Mouse (Mus musculus) heart, postnatal 36 days (tissue): ENCODE data around the gene Abca8b. TPM values are rescaled to one million over a fixed set of nuclear protein-coding genes. Genes with fewer than 3 reads are reported as not detected.
"Not testable (repeated sequence)": the region's sequence is repeated elsewhere in the genome, so short reads cannot be mapped to it uniquely, and the experiment has no call there.

Experiments used
- DNase-seq, 2 experiments: peaks; one replicate each; pipeline ENCODE4 v3.0.0; 2021 to 2022
- intact Hi-C: fragments of 180-260 bp; cut with DNase I; formaldehyde crosslinking; loops from one replicate; pipeline ENCODE4 v1.15.1; 2025
- total RNA-seq, 2 experiments: library from RNA; stranded (reverse); gene quantifications; 2 replicates each; pipeline ENCODE4 v1.2.3; 2021

Gene Abca8b
- total RNA-seq, 2 experiments from 2014 or later, result 8.0 to 8.4 TPM

DNA sequence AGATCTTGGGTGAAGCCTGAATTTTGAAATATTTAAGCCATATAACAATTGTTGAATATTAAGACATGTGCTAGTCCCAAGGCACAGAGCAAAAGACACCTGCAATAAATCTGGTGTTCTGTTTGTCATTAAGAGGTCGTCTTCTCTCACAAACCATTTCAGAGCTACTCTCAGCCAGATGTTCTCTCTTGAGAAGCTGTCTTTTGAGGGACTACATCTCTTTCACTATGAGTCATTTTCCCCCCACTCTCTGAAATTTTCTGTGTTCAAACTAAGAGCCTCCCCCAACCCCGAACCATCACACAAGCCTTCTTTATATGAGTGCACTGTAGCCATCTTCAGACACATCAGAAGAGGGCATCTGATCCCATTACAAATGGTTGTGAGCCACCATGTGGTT, 76.2 kb downstream of the Abca8b start:
- DNase-seq, result no peak
- intact Hi-C loops, result no loop called here

DNA sequence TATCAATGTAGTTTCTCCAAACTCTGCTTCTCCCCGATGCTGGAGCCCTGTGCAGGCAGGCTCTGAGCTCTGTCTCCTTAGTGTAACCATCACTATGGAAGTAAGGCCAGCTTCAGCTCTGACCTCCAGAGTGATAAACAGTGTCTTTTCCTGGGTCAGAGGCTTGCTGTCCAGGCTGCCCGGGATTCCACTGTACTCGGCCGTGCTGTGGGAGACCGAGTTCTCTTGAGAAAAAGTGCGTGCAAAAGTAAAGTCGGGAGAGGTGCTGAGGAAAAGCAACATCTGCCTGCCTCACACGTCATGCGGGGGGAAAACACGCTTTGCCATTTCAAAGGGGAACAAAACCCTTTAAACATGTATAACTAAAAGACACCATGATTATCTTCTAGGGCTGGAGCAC, 79.0 kb downstream of the Abca8b start:
- no peak for DNase-seq
- intact Hi-C loops, result no loop called here

DNA sequence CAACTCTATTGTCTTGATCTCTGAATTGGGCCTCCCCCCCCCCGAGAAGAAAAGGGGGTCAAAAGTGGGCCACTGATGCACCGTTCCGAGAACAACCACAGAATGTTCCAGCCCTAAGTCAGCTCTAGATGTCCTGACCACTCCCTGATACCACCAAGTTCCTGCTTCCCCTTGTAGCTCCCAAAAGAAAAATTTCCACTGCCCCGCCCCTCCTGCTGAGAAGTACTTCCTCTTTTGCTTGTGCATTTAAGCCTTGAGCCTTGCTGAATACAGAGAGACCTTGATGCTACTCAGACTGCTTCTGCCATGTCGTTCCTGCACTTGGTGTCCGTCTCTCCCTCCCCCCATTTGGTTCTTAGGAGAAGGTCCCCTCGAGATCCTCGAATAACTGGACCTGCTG, 82.5 kb downstream of the Abca8b start:
- intact Hi-C loops, DNase-seq: not testable (repeated sequence)

DNA sequence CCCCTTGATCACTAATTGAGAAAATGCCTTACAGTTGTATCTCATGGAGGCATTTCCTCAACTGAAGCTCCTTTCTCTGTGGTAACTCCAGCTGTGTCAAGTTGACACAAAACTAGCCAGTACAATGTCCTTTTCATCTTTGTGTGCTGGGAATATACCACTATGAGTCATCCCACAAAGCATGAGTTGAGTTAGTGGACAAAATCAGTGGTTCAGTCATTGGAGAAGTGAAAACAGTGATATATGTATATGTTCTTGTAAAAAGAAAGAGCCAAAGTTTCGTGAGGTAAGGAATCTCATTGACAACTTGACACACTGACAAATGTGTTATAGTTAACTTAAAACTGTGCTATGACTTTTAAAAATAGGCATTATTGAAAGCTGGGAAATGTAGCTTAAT, 83.5 kb downstream of the Abca8b start:
- intact Hi-C loops, DNase-seq: not testable (repeated sequence)

DNA sequence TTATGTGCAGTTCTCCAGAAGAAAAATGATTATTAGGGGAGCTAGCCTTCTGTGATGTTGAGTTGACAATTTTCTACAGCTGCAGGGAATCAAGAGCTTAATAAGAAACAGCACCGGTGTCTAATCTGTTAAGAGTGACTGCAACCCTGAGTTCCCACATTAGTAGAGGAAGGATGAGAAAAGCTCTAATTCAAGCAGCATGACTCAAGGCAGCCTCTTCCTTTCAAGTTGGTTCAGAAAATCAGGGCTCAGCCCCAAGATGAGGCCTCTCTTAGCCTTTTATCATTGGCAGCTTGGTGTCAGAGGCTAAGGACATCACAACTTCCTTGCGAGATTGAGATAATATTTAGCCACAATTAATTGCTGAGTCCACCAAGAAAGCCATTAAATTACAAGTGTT, 85.8 kb downstream of the Abca8b start:
- no peak for DNase-seq
- intact Hi-C loops, result no loop called here

DNA sequence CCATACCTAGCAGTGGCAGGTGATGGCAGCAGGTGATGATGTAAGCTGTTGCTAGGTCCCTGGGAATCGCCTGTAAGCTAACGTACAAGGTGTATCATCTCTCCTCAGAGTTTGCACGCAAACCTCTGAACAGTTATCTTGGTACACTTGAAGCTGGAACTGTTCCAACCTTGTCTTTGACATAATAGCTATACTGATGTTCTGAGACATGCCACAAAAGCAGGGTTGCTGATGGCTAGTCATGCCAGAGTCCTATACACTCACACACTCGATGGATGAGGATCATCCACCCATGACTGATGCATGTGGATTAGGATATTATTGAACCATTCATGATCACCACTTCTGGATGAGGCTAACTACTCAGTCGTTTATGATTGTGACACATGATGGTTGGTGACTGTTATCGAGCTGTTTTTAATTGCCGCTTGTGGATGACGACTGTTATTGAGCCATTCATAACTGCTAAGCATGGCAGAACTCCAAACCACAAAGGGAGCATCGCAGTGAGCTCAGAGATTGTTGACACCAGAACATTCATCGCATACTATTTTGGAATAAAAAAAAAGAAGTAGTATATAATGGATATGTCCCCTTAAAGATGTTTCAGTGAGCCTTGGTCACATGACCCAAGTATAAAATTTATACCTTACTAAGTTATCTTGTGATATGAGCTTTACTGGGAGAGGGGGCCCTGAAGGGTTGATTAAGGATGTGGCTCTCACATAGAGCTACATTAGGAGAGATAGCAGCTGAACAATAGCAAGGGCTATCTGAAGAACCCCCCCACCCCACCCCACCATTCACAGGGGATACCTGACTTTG, 87.2 kb downstream of the Abca8b start:
- no peak for DNase-seq
- intact Hi-C loops, result no loop called here

DNA sequence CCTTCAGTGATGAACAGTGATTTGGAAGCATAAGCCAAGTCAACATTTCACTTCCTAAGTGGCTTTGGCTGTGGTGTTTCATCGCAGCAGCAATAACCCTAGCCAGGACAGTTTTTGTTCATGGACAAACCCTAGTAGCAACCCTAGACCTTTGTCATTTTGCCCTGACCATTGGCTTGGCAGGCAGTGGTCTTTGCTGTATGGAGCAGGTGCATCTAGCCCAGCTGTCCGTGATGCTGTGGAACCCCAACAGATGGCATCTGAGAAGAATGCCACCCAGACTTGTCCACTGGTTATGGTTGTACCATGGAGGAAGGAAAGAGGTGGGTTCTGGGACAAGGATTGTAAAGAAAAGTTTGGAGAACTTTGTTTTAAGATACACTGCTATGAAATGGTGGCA, 88.1 kb downstream of the Abca8b start:
- no peak for DNase-seq
- intact Hi-C loops, result no loop called here

DNA sequence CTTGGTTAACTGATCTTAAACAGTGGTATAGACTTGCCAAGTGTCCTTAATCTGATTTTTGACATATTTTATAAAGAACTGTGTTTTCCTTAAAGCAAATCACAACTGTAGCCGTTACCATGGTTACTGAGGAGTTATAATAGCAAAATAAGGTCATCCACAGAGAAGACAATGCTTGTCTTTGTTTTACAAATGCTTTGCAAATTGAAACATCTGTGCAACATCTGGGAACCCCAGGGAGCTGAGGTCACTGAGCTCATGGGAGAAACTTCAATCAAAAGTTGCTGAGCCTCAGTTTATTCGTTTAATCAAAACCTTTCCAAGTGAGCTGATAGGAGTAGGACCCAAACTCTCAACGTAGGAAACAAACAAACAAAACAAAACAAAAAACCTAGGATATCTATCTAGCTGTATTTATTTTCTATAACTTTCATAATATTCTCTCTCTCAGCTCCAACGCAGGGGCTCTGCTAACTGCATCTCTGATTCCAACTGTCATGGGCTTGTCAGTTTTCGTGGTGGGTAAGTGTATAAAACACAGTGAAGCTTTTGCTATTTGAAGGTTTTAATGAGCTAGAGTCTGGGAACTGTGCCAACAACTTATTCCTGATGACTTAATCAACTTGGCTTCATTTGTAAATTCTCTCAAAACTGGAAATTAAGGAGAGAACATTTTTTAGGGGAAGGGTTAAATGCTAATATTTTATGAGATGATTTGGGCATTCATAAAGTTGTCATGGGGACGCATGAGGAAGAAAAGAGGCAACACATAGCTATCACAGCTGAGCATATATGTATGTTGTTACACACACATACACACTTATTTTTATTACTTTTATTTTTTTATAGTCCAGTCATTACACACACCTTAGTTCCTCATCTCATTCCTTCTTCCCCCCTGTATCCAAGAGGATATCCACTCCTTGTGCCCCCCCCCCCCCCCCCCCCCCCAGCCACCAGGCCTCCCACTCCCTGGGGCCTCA, 92.7 kb downstream of the Abca8b start:
- DNase-seq, result no peak
- intact Hi-C loops, result no loop called here

DNA sequence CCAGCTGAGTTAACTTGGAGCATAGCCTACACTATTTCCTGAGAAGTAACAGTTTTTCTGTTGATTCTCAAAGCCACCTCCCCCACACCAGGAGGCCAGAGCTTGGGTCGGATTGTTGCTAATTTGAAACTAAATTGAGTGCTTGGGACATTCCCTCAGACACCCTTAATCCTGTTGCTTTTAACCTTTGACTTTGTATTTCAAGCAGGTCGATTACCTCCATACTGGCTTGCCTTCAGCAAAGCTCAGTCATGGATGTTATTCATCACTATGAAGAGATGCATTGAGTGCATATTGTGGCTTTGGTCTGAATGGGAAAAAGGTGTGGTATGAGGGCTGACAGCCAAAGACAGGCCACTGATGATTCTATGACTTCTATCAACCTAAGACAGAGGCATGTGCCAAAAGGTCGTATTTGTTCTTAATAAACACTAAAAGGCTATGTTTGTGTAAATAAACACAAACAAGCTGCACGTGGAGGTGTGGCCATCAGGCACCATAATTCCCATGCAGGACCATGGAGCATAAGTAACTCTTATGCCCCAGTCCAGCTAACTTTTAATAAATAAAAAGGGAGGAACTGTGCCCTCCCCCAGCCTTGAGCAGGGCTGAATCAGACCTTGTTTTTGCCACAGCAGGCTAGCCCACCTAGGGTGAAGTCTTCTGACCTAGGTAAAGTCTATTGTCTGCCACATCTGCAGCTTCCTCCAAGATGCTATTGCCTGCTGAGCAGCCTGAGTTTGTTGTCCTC, 95.0 kb downstream of the Abca8b start:
- intact Hi-C loops, result no loop called here
- no peak for DNase-seq

DNA sequence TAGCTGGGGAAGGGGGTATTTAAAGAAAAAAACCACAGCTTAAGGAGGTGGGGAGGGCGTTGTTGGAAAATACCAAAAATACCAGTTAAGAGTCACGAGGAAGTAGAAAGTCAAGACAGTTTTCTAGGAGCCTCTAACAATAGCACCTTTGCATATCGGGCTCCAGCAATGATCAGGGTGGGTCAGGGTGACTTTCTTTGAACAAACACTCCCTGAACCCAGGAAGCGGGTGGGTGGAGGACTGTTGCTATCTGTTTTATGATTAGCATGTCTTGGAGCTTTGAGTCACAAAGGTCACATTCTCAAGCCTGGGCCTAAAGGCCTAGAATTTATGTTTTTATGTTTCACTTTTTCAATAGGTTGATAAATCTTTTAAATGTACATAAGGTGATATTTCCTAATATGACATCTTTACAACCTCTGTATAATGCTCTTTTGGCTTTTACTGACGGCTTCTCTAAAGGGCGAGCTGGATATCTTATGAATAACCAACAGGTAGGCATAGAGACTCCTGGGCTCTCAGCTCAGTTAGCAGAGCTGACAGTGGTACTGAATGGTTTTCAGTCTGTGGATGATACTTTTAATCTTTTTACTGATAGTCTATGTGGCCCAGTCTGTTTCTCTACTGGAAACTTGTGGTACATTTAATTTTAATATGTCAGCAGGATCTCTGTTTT, 96.7 kb downstream of the Abca8b start:
- intact Hi-C loops, result no loop called here
- no peak for DNase-seq

DNA sequence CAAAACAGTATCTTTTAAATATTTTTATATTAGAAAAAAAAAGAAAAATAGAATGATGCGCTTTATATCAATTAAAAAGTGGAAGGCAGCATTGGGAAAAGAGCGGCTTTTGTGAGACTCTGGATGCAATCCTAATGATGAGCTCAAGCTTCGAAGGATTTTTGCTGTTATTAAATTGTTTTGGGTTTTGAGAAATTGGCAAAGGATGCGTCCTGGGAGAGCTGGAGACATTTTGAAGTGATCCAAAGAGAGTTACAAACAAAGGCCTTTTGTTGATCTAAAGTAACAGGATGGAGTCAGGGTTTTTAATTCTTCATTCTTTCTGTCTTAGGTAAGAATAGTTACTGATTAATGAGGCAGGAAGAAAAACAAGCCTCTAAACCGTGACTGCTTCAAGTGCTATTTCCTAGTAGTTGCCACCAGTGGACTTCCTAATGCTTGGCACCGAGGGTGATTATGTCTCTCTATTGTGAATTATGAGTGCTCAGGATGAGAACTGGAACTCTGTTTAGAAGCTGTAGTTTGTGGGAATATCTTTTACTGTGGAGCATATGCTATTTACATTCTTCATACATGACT, 99.6 kb downstream of the Abca8b start:
- intact Hi-C loops, result no loop called here
- DNase-seq, result no peak

DNA sequence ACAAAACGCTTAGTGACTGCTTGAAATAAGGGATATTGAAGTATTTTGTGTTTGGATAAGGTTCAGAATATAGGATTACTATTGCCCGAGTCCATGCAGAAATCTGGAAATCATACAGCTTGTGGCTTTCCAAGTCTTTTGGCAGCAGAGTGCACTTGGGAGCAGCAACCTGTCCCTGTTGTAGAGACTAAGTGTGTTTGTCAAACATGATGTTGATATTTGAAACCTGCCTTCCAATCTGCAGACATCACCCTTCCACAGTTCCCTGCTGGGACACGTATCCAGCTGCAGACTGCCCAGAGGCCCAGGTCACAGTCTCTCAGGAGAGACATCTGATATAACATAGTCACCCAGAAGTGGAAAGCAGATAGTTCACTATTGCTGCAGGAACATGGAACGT, 100.1 kb downstream of the Abca8b start:
- DNase-seq, result no peak
- intact Hi-C loops, result no loop called here

DNA sequence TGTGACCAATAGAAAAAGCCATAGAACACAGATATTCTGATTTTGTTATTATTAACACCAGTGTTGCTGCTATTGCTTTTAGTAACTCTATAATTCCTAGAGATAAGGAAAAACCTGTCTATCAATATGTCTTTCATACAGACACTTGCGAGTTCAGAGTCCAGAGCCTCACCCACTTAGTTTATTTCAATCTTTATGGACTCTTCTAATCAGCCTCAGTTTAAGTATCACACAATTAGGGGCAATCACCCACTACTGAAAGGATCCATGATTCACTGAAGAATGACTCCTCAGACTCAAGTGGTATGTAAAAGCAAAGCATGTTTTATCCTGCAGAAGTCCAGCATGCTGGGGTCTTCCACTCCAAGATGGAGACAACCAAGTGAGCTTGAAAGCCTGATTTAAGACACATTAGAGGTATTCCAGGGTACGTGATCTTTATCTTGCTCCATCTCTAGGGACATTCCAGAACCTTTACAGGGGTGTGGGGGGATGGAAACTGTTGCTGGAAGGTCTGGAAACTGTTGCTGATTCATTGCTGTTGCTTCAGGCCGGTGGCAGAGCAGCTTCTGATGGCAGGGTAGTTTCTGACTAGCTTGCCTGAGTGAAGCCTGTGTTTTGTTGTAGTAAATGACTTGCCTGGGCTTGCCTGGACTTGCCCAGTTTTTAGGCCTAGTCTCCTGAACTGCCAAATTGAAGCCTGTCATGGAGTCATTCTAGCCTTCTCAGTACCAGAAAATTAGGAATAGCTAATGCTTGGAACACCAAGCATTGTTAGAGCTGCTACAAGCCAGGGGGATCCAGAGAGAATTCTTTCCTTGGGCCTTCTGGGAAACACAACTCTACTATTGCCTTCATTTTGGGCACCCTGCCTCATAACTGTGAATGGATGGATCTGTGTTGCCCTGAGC, 101.5 kb downstream of the Abca8b start:
- DNase-seq, result no peak
- intact Hi-C loops, result loop anchor here (2.0 to 5.0 kb wide), 2 partner anchors 19 to 373 kb away; no protein-coding TSS in a partner anchor

DNA sequence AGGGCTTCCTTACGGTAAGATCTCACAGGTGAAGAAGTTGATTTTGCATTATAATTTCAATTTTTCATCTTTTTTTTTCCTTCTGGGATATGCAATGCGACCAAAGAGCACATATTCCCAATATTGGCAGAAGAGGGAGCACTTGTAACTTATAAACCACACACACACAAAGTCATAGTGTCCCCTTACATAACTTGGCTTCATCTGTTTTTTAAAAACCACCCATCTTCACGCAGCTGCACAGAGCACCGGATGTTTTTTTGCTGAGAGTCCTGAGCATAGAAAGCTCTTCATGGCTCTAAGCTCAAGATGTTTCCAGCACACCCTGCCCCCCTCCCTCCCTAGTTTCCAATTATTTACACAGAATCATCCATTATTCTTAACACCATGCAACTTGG, 103.7 kb downstream of the Abca8b start:
- no peak for DNase-seq
- intact Hi-C loops, result loop anchor here (2.0 to 5.0 kb wide), 2 partner anchors 17 to 375 kb away; no protein-coding TSS in a partner anchor

DNA sequence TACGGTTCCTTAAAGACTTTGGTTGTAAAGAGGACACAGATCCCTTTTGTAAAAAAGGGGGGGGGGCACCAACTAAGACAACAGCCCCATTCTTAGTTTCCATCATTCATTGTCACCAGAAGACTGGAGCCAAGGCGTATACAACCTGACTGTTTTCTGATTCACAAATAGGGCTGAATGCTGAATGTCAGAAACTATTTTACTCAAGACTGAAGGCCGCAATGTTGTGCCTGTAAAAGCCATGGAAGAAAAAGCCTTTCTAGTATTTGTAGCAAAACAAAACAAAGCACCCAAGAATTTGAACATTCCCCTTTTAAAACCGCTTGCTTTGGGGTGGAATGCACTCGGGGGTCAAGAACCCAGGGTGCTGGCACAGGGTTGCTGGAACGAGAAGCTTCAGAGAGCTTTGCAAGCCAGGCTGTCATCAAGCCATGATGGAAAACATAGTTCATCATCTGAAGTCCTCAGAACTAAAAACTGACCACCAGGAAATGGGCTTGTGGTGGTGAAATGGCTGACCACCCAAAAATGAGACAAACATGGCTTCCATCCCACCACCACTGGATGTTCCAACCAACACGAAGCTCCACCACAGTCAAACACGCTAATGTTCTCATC, 104.2 kb downstream of the Abca8b start:
- intact Hi-C loops, result loop anchor here (5.0 kb wide), 1 partner anchor 376 kb away; no protein-coding TSS in a partner anchor
- peak in 1 of 2 experiments; percentile 24 for DNase-seq

DNA sequence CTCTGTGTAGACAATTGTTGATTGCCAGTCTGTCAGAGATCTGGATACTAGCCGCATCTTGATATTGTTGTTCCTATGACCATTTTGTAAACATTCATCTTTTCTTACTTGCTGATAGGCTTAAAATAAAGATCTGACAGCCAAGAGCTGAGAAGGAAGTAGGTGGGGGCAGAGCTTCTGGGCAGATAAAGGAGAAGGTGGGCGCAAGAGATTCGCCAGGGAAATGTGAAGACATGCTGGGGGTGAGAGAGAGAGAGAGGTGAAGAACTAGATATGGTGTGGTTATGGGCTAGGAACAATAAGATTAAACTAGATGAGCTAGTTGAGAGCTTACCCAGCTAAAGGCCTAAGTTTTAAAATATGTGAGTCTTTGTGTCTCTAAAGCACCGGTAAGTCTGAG, 106.0 kb downstream of the Abca8b start:
- no peak for DNase-seq
- intact Hi-C loops, result loop anchor here (5.0 kb wide), 1 partner anchor 103 kb away; no protein-coding TSS in a partner anchor

DNA sequence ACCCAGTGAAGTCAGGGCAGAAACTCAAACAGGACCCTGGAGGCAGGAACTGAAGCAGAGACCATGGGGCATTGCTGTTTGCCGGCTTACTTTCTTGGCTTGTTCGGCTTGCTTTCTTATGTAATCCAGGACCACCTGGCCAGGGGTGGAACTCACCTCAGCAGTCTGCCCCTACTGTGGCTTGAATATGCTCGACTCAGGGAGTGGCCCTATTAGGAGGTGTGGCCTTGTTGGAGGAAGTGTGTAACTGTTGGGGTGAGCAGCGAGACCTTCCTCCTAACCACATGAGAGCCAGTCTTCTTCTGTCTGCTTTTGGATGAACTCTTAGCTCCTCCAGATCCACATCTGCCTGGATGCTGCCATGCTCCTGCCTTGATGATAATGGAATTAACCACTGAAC, 108.9 kb downstream of the Abca8b start:
- DNase-seq, result no peak
- intact Hi-C loops, result loop anchor here (5.0 kb wide), 1 partner anchor 106 kb away; no protein-coding TSS in a partner anchor

DNA sequence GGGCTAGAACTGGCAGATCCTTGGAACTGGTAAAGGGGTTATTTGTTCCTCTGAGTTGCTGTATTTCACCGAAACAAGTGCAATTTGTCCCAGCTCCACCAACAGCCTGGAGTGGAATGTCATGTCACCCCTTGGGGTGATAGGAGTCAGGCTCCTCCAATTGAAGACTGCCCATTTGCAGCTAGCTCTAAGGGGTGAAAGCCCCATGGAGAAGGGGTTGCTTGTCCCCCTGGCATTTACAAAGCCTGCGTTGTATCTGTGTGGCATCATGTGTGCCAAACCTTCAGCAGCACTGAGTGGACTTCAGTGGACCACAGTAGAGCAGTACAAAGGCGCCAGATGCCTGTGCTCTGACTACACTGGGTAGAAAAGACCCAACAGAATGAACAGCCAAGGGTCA, 110.1 kb downstream of the Abca8b start:
- no peak for DNase-seq
- intact Hi-C loops, result loop anchor here (5.0 kb wide), 1 partner anchor 107 kb away; no protein-coding TSS in a partner anchor
